Mouse (Mus musculus) retina, postnatal 7 days (tissue): ENCODE measurements around the gene Vamp8.

ENCODE experiments used
- DNase-seq: peaks from one replicate; pipeline ENCODE4 v3.0.0-alpha.2; 2012; ENCODE audit warnings: low read depth, low spot score

The Vamp8 gene

GRCm38 (mm10) chr6:72405356-72405755 lies 14.9 kb upstream of the Vamp8 start:
- no peak for DNase-seq

DNA sequence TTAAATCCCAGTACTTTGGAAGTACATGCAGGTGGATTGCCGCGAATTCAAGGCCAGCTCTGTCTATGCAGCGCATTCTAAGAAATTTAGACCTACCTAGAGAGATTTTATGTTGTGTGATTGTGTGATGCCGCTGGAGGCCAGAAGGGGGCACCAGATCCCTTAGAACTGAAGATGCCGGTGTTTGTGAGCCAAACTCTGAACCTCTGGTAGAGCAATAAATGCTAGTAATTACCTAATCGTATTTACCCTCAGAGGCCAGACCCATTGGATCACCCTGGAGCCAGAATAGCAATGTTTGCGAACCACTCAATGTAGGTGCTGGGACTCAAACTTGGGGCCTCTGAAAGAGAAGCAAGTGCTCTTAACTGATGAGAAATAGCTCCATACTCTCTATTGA lies 11.4 kb upstream of the Vamp8 start:
- DNase-seq, result peak; percentile 33

DNA sequence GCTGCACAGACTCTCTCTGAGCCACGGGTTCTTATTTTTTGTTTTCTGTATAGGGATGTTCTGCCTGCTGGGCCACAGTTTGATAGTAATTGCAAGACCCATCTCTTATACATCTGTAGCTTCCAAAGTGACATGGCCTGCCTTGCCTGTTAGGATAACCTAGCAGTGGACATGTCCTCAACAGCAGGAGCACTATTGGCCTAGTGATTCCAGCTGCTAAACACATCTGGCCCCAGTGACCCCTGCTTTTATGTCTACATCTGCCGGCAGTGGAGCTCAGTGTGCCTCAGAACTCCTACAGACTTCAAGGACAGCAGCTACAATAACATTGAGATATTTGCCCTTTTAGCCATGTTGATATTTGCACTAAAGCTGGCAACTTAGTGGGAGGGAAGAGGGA lies 9.5 kb upstream of the Vamp8 start:
- DNase-seq, result no peak

DNA sequence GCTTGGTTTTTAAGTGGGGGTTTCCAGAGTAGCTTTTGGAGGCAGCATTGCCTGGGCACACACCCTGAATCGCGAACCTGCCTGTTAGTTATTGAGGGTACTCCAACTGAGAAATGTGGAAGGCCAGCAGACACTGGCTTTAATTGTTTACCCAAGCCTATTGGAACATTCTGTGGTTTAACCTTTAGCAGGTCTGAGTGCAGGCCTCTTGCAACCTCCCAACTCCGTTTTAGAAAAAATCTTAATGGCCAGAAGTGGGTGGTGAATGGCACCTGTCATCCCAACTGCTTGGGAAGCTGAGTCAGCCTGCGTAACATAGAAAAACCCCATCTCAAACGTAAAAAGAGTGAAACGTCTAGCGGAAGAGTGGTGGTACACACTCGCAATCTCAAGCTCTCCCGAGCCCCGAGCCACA lies 6.3 kb upstream of the Vamp8 start:
- DNase-seq, result no peak

GRCm38 (mm10) chr6:72392341-72392740 lies 1.8 kb upstream of the Vamp8 start:
- DNase-seq, result no peak

DNA sequence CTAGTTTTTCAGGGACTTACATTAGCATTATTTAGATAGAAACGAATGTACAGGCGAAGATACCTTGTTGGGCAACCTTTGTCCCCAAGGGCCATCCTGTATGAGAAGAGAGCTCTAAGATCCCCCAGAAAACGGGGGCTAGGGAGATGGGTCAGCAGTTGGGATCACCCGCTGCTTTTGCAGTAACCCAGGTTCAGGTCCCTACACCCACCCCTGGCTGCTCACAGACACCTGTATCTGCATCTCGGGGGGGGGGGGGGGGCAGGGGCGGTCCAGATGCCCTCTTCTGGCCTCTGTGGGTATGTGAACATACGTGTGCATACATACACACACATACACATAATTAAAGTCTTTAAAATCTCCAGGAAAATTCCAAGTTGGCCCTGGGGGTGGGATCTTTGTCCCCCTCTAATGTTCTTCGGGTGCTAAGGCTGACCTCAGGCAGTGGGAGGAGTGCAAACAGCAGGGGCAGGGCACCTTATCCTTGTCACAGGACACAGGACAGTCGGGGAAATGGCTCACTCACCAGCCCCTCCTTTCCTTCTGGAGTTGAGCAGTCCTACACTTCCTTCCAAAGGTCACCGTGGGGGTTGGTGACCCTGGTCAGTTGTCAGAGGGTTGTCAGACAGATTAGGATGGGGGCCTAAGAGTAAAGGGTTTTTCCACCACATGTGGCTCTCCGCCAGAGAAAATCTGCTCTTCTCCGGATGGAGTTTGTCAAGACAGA lies 455 bp upstream of the Vamp8 start:
- no peak for DNase-seq

DNA sequence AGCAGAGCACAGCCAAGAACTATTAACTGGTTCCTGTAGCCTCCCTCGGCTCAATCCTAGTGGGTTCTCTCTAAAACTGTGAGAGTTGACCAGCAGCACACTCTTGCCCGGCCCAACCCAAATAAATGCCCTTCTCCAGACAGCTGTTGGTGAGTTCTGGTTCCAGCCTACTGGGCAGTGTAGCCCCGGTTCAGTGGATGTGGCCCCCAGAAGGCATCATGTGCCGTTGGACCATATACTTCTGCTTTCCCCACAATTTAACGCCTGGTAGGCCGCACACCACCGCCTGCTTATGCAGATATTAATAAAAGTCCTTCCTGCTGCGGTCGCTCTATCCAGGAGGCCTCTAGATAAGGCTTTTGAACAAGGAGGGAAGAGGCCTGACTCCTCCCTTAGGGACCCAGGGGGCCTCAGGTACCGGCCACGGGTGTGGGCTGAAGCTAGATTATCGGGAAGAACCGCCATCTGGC lies 997 bp downstream of the Vamp8 start:
- no peak for DNase-seq

- DNase-seq, result no peak
Observed at GRCm38 (mm10) chr6:72388791-72389329, 1.6 kb downstream of the Vamp8 start.

- no peak for DNase-seq
Observed at GRCm38 (mm10) chr6:72388266-72388665, 2.2 kb downstream of the Vamp8 start.

- no peak for DNase-seq
Observed at GRCm38 (mm10) chr6:72387816-72388215, 2.7 kb downstream of the Vamp8 start.

GRCm38 (mm10) chr6:72386561-72386960 lies 3.9 kb downstream of the Vamp8 start:
- DNase-seq, result no peak

DNA sequence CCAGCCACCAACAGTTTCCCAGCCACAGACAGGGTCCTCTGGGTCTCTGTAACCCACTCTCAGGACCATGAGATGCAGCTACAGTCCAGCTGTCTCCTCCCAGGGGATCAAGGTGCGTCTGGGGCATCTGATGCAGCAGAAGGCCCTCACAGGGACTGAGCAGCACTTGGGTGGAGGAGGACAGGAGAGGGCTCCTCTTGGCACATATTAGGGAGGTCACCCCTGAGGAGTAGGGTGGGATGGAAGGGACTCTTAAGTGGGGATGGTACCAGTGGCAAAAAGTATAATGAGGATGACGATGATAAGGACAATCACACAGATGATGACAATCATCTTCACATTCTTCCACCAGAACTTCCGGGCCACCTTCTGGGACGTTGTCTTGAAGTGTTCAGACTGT lies 5.2 kb downstream of the Vamp8 start:
- no peak for DNase-seq

DNA sequence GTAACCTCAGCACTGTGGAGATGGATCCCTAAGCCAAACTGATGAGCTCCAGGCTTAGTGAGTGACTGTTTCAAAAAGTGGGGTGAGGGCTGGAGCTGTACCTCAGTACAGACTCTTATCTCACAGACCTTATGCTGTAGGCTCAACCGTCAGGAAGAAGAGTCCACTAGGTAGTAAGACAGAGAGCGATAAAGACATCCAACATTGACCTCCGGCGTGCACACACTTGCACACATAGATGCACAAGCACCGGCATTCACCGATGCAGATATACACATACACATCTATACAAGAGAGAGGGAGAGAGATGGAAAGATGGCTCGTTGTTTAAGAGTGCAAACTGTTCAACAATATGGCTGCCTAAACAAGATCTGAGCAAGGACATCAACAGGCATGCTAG lies 6.6 kb downstream of the Vamp8 start:
- DNase-seq, result no peak

- no peak for DNase-seq
Observed at GRCm38 (mm10) chr6:72383142-72383820, 7.2 kb downstream of the Vamp8 start.

GRCm38 (mm10) chr6:72382494-72382893 lies 8.0 kb downstream of the Vamp8 start:
- DNase-seq, result no peak

DNA sequence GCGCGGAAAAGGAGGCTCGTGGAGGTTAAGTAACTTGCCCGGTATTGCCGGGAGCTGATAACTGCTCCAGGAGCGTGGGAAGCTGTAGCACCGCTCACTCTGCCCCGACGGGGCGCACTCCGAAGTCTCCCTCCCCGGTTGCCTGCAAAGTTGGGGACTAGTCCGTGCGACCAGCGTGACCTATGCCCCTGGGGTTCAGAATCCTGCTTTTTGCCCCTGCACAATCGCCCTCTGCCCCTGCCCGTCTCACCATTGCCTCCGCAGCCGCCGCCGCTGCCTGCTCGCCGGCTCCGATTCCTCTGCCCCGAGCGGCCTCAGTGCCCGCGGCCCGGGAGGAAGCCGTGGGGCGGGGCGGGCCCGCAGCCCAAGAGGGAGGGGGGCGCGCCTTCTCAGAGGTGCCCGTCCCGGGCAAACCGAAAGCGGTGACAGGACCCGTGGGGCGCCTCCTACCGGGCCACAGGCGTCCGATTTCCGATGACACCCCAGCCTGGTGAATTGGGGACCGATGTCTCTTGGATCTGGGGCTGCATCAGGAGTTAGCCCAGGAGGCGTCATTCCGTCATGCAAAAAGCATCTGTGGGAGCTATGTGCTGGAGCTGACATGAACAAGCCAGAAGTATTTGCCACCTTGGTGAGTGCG lies 10.3 kb downstream of the Vamp8 start, which contains the start of gene Vamp5:
Vamp5 (minus strand) TSS at position 338 of the 640 bp plus-strand sequence.
- no peak for DNase-seq

DNA sequence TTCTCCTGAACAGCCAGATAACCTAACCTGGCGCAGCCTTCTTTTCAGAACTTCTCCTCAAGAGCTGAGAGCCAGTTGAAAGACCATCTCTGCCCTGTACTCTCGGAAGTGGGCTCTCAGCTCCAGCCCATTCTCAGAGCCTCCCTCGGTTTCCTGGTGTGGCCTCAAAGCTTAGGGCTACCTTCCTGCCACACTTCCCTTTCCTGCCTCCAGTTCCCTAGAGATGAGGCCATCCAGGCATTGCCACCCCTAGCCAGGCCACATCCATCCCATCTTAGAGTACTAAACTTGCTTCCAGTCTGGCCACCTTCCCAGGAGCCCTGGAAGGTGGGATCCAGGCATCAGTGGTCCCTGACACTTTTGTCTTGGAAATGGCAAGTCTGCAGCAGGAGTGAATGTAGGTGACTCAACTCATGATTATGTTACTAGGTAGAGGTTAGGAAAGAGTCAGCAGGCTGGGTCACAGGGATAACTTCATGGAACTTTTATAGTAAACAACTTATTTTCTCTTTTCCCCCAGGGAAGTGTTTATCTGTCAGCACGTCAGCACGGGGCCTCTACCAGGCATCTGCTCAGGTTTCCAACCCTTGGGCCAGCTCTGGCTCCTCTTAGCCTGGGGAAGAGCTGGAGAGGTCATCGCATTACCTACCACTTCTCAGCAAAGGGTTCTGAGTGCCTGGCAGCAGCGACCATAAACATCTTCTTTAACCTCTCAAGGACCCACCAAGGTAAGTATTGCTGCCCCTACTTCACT lies 10.9 kb downstream of the Vamp8 start:
- DNase-seq, result no peak

DNA sequence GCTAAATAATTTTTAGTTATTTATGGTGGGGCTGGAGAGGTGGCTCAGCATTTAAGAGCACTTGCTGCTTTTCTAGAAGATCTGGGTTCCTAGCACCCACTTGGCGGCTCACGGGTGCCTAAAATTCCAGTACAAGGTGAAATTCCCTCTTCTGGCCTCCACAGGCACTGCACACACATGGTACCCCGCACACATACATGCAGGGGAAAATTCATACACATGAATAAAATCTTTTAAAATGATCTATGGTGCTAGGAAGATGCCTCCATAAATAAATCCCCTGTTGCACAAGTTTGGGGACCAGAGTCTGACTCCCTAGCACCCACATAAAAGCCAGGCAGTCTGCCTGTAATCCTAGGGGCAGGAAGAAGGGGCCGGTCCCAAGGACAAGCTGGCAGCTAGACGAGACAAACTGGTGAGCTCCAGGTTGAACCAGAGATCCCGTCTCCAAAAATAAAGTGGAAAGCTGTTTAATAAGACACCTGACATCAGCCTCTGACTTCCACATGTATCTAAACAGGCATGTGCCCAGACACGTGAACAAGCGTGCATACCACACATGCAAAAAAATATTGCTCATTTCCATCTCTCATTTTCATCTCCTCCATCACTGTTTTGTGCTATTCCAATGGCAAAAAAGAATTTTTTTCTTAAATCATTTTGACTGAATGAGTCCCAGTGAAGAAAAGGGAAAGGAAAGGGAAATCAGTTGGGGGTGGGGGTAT lies 11.8 kb downstream of the Vamp8 start:
- no peak for DNase-seq

GRCm38 (mm10) chr6:72374820-72375563 lies 15.5 kb downstream of the Vamp8 start:
- DNase-seq, result no peak

DNA sequence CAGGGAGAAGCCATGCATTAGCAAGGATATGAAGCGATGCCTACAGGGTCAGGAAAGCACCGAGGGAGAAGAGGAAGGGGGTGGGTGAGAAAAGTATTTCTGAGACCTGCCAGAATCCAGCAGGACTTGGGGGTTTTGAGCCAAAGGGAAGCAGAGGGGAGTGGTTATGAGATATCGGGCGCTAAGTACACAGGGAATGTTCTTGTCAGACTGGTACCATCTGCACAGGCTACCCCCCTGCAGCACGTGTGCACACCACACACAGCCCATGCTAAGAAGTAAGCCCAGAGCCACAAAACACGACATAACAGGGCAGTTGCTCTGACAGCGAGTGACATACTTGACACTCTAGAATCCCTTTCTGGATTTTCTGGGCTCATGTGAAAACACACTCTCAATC lies 16.3 kb downstream of the Vamp8 start:
- DNase-seq, result no peak
